Mouse (Mus musculus): ENCODE measurements at regions not wholly inside any gene's neighbourhood (a gene's known extent, or its start where the extent isn't known, plus 50 kb on each side); places are given as distances from the start of the nearest gene placed in this dataset.
A peak's percentile ranks its signal among the peaks of the same experiment; 100 is the strongest.

DNA sequence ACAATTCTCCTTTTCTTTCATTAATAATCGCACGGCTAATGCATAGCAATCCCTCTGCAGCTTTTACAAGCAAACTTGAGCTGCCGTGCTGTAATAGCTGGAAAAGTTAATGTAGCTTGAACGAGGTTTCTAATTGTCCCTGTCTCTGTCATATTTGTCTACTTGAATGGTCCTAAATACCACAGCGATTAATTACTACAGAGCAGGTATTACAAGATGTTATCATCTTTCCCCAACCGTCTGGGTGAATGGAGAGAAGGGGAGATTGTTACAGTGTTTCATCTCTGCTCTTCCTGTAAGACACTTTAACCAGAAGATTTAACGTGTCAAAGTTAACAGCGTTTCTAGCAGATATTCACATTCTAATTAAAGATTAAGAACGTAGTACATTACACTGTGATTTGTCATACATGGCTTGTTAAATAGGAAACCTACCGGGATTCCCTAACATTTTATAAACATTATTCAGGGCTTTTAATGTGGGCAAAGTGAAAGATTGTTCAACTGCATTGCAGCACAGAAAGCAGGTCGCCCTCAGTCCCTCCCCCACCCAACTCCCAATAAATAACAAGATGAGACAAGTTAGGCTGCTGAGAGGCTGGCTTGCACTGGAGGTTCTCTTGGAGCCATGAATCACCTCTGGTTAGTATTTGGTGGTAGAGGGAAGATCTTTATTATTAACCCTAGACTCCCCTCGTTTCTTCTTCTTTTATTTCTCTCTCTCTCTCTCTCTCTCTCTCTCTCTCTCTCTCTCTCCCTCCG is 436.2 kb upstream of the Pou3f3 start:
- ATAC-seq (ENCODE audit: insufficient read depth, low FRiP score, low TSS enrichment): peak; percentile 57; the same call in 1 of the 2 replicates
- peak; percentile 59 for DNase-seq (ENCODE audit: low spot score)
- Histone ChIP-seq H3K27ac (ENCODE audit: low read depth, low read length) (peak overlapping the region; percentile 69), H3K9ac (ENCODE audit: low read length) (no peak overlapping the region), H3K36me3 (ENCODE audit: control insufficient read depth, insufficient read depth, low read length) (no peaks in the 10 kb centered on the region), H3K4me1 (ENCODE audit: control insufficient read depth, insufficient read depth, low read length) (peaks cover 34% of the 10 kb centered on the region), H3K4me2 (ENCODE audit: low read depth) (no peak overlapping the region), H3K27me3 (ENCODE audit: control insufficient read depth, insufficient read depth, low read length) (no peaks in the 10 kb centered on the region), H3K9me3 (ENCODE audit: control insufficient read depth, low read length) (no peaks in the 10 kb centered on the region), H3K4me3 (ENCODE audit: low read depth, low read length) (no peak overlapping the region)
- 46% methylated on average over 13 of the region's 13 CpGs for WGBS

DNA sequence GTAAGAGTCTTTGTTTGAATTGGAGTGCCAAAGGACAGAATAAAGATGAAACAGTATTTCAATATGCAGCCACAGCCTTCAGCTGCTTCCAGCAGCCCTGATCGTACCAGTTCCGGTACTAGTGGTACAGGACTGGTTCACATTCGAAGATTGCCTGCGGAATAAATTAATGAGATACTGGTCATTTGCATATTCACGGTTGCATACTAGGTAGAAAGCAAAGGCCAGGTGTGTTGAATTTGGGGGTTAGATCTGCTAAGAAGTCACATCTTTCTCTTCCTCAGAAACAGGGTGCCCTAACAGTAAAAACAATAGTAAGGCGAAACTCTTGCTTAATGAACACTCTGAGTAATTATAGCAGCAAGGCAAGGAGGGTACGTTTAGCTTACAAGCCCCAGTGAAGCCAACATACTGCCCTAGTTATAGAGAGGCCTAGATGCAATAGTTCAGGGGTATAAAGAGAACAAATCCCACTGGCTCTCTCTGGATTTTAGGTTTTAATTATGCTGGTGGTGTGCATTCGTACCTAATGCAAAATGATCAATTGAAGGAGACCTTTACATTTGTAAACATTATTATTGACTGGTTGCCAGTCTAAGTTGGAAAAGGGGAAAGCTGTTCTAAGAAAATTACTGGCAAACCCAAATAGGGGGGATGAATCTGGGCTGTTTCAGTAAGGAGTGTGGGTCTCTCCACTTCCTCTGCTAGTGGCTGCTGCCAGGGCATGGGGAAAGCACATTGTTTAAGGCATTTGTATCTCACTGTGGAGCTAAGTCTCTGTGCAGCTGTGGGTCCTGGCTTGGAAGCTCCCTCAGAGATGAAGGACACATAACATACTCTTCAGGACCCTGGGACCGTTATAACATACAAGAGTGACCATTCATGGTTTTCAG is 435.3 kb upstream of the Pou3f3 start:
- Histone ChIP-seq H3K27ac (ENCODE audit: low read depth, low read length) (0 out of 2 replicates have a peak overlapping the region, but pooled peaks have one; percentile 27), H3K4me1 (ENCODE audit: control insufficient read depth, insufficient read depth, low read length) (peaks cover 34% of the 10 kb centered on the region), H3K36me3 (ENCODE audit: control insufficient read depth, insufficient read depth, low read length) (no peaks in the 10 kb centered on the region), H3K27me3 (ENCODE audit: control insufficient read depth, insufficient read depth, low read length) (no peaks in the 10 kb centered on the region), H3K4me2 (ENCODE audit: low read depth) (0 out of 2 replicates have a peak overlapping the region, but pooled peaks have one; percentile 9), H3K9ac (ENCODE audit: low read length) (no peak overlapping the region), H3K9me3 (ENCODE audit: control insufficient read depth, low read length) (no peaks in the 10 kb centered on the region), H3K4me3 (ENCODE audit: low read depth, low read length) (no peak overlapping the region)
- no peak for ATAC-seq (ENCODE audit: insufficient read depth, low FRiP score, low TSS enrichment)
- DNase-seq (ENCODE audit: low spot score): no peak
- 60% methylated on average over 9 of the region's 9 CpGs for WGBS

DNA sequence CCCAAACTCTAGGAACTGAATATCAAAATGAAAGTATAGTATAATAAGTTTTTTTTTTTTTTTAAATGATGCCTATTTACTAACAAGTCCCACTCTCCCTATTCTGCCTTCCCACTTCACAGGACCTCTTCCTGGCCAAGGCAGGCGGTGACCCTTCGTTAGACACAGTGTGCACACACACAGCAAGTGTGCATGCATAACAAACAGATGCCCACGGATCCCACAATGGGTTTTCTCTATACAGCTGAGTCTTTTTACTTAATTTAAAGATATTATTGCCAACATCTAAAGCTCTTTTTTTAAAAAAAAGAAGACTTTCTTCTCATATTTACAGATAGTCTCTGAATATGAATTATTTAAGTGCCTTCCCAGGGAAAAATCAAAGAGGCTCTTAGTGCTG is 434.5 kb upstream of the Pou3f3 start:
- 38% methylated on average over 3 of the region's 3 CpGs for WGBS
- Histone ChIP-seq H3K9me3 (ENCODE audit: control insufficient read depth, low read length) (no peaks in the 10 kb centered on the region), H3K9ac (ENCODE audit: low read length) (no peak overlapping the region), H3K4me1 (ENCODE audit: control insufficient read depth, insufficient read depth, low read length) (peaks cover 34% of the 10 kb centered on the region), H3K4me2 (ENCODE audit: low read depth) (no peak overlapping the region), H3K36me3 (ENCODE audit: control insufficient read depth, insufficient read depth, low read length) (no peaks in the 10 kb centered on the region), H3K27ac (ENCODE audit: low read depth, low read length) (no peak overlapping the region), H3K27me3 (ENCODE audit: control insufficient read depth, insufficient read depth, low read length) (no peaks in the 10 kb centered on the region), H3K4me3 (ENCODE audit: low read depth, low read length) (no peak overlapping the region)
- ATAC-seq (ENCODE audit: insufficient read depth, low FRiP score, low TSS enrichment): no peak
- DNase-seq (ENCODE audit: low spot score): no peak

DNA sequence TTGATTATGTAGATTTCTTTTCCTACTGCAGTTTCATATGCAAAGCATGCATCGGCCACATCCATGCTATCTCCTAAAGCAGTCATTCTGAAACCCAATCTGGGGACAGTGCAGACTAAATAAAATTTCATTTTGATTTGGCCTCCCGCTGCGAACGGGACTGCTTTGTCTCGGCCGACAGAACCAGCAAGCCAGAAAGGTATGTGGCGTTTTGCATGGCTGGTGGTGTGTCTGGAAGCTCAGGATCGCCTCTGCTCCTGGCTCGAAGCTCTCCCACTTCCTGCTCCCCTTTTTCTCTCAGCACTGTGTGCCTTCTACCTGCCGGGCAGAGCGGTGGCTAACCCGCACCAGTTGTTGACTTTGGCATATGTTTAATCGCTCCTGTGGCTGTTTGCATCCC is 433.8 kb upstream of the Pou3f3 start:
- Histone ChIP-seq H3K4me2 (ENCODE audit: low read depth) (peak overlapping the region; percentile 32), H3K9ac (ENCODE audit: low read length) (peak overlapping the region; percentile 50), H3K36me3 (ENCODE audit: control insufficient read depth, insufficient read depth, low read length) (no peaks in the 10 kb centered on the region), H3K4me1 (ENCODE audit: control insufficient read depth, insufficient read depth, low read length) (peaks cover 34% of the 10 kb centered on the region), H3K27me3 (ENCODE audit: control insufficient read depth, insufficient read depth, low read length) (no peaks in the 10 kb centered on the region), H3K9me3 (ENCODE audit: control insufficient read depth, low read length) (no peaks in the 10 kb centered on the region), H3K27ac (ENCODE audit: low read depth, low read length) (no peak overlapping the region), H3K4me3 (ENCODE audit: low read depth, low read length) (no peak overlapping the region)
- WGBS: 18% methylated on average over 13 of the region's 13 CpGs
- no peak for ATAC-seq (ENCODE audit: insufficient read depth, low FRiP score, low TSS enrichment)
- DNase-seq (ENCODE audit: low spot score): peak; percentile 26

DNA sequence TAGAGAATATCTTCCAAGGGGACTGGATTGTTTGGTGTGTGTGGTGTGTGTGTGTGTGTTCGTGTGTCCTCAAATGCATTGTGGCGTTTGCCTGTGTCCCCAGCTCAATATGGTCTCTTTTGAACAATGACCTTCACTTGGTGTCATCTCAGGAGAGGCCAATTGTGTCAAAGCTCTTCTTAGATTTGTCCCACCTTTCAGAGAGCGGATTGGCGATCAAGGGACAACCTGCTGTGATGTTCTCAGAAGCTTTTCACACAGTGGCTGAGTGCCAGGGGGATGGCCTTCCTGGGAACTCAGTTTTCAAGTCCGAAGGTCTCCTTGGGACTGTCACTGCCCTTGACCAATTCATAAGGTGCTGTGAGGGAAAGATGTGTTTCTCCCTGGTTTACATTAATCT is 433.0 kb upstream of the Pou3f3 start:
- H3K27ac ChIP-seq (ENCODE audit: low read depth, low read length): no peak overlapping the region
- no peak for DNase-seq (ENCODE audit: low spot score)
- H3K27me3 ChIP-seq (ENCODE audit: control insufficient read depth, insufficient read depth, low read length): no peaks in the 10 kb centered on the region
- no peak overlapping the region for H3K4me3 ChIP-seq (ENCODE audit: low read depth, low read length)
- no peak overlapping the region for H3K4me2 ChIP-seq (ENCODE audit: low read depth)
- no peak for ATAC-seq (ENCODE audit: insufficient read depth, low FRiP score, low TSS enrichment)
- no peaks in the 10 kb centered on the region for H3K36me3 ChIP-seq (ENCODE audit: control insufficient read depth, insufficient read depth, low read length)
- H3K4me1 ChIP-seq (ENCODE audit: control insufficient read depth, insufficient read depth, low read length): peaks cover 32% of the 10 kb centered on the region
- H3K9ac ChIP-seq (ENCODE audit: low read length): no peak overlapping the region
- H3K9me3 ChIP-seq (ENCODE audit: control insufficient read depth, low read length): no peaks in the 10 kb centered on the region
- 57% methylated on average over 5 of the region's 5 CpGs for WGBS

DNA sequence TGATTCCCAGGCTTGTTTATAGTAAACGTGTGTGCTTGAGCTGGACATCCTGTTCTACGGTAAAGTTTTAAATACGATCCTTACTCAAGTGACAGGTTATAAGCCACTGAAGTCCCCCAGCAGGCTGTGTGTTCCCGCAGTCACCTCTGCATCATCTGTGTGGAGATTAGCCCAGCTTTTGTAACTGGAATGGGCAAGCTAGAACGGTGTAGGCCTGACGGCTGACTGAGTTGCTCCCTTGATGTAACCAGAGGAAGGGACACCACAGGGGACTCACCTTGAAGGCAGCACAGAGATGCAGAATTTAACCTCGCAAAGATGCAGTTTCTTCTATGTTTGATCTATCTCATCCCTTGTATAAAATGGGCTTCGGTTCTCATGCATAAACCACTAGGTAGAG is 418.4 kb upstream of the Pou3f3 start:
- Histone ChIP-seq H3K36me3 (ENCODE audit: control insufficient read depth, insufficient read depth, low read length) (no peaks in the 10 kb centered on the region), H3K4me1 (ENCODE audit: control insufficient read depth, insufficient read depth, low read length) (no peaks in the 10 kb centered on the region), H3K27me3 (ENCODE audit: control insufficient read depth, insufficient read depth, low read length) (no peaks in the 10 kb centered on the region), H3K9me3 (ENCODE audit: control insufficient read depth, low read length) (no peaks in the 10 kb centered on the region), H3K27ac (ENCODE audit: low read depth, low read length) (no peak overlapping the region), H3K4me2 (ENCODE audit: low read depth) (no peak overlapping the region), H3K9ac (ENCODE audit: low read length) (no peak overlapping the region), H3K4me3 (ENCODE audit: low read depth, low read length) (no peak overlapping the region)
- no peak for DNase-seq (ENCODE audit: low spot score)
- WGBS: 66% methylated on average over 8 of the region's 8 CpGs
- no peak for ATAC-seq (ENCODE audit: insufficient read depth, low FRiP score, low TSS enrichment)

DNA sequence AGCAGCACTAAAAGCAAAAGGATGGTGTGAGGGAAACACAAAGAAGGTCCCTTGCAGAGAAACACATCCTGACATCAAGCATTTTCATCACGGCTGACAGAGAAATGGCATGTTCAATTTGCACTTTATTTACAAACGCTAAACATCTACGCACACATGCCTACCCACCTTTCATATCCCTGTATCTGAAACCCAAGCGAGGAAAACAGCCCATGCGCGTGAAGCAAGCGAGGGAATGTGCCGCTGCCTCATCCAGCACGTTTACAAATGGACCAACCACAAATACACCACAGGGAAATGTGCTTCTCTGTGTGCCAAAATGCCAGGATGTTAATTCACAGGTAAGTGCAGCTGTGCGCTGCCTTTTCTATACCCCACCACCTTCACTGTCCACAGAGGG is 399.7 kb upstream of the Pou3f3 start:
- no peak for ATAC-seq (ENCODE audit: insufficient read depth, low FRiP score, low TSS enrichment)
- WGBS: 84% methylated on average over 10 of the region's 10 CpGs

DNA sequence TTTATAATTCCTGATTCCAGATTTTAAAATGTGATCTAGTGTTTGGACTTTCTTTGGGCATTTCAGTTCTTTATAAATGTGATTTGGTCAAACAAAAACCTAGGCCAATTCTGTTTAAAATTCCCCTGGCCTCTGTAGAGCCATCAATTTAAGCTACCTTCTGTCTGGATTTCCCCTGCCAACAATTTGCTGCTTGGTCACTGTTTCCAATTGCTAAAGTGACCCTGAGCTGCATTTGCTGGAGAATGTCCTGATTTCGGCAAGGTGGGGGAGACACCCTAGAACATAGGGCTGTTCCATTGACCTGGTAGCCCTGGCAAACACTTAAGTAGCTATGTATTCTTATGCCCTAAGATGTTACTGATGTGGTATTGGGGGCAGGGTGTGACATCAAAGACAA is 386.3 kb upstream of the Pou3f3 start:
- no peaks in the 10 kb centered on the region for H3K9me3 ChIP-seq (ENCODE audit: control insufficient read depth, low read length)
- H3K4me3 ChIP-seq (ENCODE audit: low read depth, low read length): no peak overlapping the region
- no peak overlapping the region for H3K9ac ChIP-seq (ENCODE audit: low read length)
- no peaks in the 10 kb centered on the region for H3K27me3 ChIP-seq (ENCODE audit: control insufficient read depth, insufficient read depth, low read length)
- no peak overlapping the region for H3K4me2 ChIP-seq (ENCODE audit: low read depth)
- H3K36me3 ChIP-seq (ENCODE audit: control insufficient read depth, insufficient read depth, low read length): no peaks in the 10 kb centered on the region
- 59% methylated on average over 1 of the region's 1 CpGs for WGBS
- H3K27ac ChIP-seq (ENCODE audit: low read depth, low read length): no peak overlapping the region
- no peaks in the 10 kb centered on the region for H3K4me1 ChIP-seq (ENCODE audit: control insufficient read depth, insufficient read depth, low read length)
- ATAC-seq (ENCODE audit: insufficient read depth, low FRiP score, low TSS enrichment) (no peak), DNase-seq (ENCODE audit: low spot score) (no peak)

More for the DNA sequence above, 399.7 kb upstream of the Pou3f3 start:
- Histone ChIP-seq H3K27me3 (ENCODE audit: control insufficient read depth, insufficient read depth, low read length) (no peaks in the 10 kb centered on the region), H3K4me3 (ENCODE audit: low read depth, low read length) (no peak overlapping the region), H3K9ac (ENCODE audit: low read length) (no peak overlapping the region), H3K4me2 (ENCODE audit: low read depth) (no peak overlapping the region), H3K27ac (ENCODE audit: low read depth, low read length) (no peak overlapping the region), H3K9me3 (ENCODE audit: control insufficient read depth, low read length) (no peaks in the 10 kb centered on the region), H3K36me3 (ENCODE audit: control insufficient read depth, insufficient read depth, low read length) (no peaks in the 10 kb centered on the region), H3K4me1 (ENCODE audit: control insufficient read depth, insufficient read depth, low read length) (no peaks in the 10 kb centered on the region)
- DNase-seq (ENCODE audit: low spot score): no peak
